Mouse (Mus musculus) hindbrain, embryonic 10.5 days (tissue): Measurements from ENCODE around the gene Myo1a. TPM values are rescaled to one million over a fixed set of nuclear protein-coding genes. Genes with fewer than 3 reads are reported as not detected.

Source experiments
- DNase-seq: peaks from one replicate; pipeline ENCODE4 v3.0.0-alpha.2; 2017; ENCODE audit warnings: low spot score
- H3K27ac ChIP-seq: fragments of 300-500 bp; sonication (generic); 2 replicates; pipeline ENCODE4 v1.5.1; 2016; ENCODE audit warnings: mild to moderate bottlenecking, moderate library complexity
- H3K27me3 ChIP-seq: fragments of 300-500 bp; sonication (generic); 2 replicates; pipeline ENCODE4 v1.6.1; 2016; ENCODE audit warnings: mild to moderate bottlenecking; ENCODE audit not compliant: poor library complexity, insufficient read depth, severe bottlenecking
- H3K36me3 ChIP-seq: fragments of 300-500 bp; sonication (generic); 2 replicates; pipeline ENCODE4 v1.6.1; 2016; ENCODE audit warnings: mild to moderate bottlenecking, moderate library complexity
- H3K4me1 ChIP-seq: fragments of 300-500 bp; sonication (generic); replicated peaks from 2 replicates; pipeline ENCODE4 v1.6.1; 2016; ENCODE audit warnings: mild to moderate bottlenecking
- H3K4me3 ChIP-seq: fragments of 300-500 bp; sonication (generic); 2 replicates; pipeline ENCODE4 v1.5.1; 2016; ENCODE audit warnings: mild to moderate bottlenecking, moderate library complexity
- H3K9me3 ChIP-seq: fragments of 300-500 bp; sonication (generic); 2 replicates; pipeline ENCODE4 v1.6.1; 2016; ENCODE audit warnings: mild to moderate bottlenecking, moderate library complexity
- WGBS: fragments of 180-500 bp; shearing (Covaris S2); methylation state at CpG from one replicate; pipeline ENCODE4 v1.1.7; 2016; 5-methylcytosine and 5-hydroxymethylcytosine counted together
- polyA plus RNA-seq: library from polyadenylated mRNA; unstranded; fragments of >200 nt; fragmentation: Nextera tagmentation; extraction: Ambion mirVana; gene quantifications from 2 replicates; pipeline ENCODE4 v1.2.1, GENCODE M21; 2016

Gene Myo1a
- polyA plus RNA-seq, 1 experiment from 2014 or later: 0.51 TPM

DNA sequence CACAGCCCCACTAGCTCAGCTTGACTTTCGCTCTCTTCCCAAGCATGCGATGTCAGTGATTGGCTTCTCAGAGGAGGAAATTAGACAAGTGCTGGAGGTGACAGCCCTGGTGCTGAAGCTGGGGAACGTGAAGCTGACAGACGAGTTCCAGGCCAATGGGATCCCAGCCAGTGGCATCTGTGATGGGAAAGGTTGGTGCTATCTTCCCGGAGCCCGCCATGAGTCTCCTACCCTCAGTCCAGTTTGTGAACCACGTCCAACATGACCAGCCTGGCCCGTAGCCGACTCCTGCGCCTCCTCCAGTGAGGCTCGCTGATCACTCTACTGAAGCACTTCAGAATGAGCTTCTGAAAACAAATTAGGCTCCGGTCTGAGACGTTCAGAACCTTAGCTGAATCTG lies 5.4 kb downstream of the Myo1a start:
- H3K36me3 ChIP-seq: no peaks in the 10 kb centered on the region
- H3K9me3 ChIP-seq: no peaks in the 10 kb centered on the region
- no peak overlapping the region for H3K4me3 ChIP-seq
- no peaks in the 10 kb centered on the region for H3K27me3 ChIP-seq
- no peaks in the 10 kb centered on the region for H3K4me1 ChIP-seq
- no peak for DNase-seq
- 83% methylated on average over 13 of the region's 13 CpGs for WGBS
- H3K27ac ChIP-seq: no peak overlapping the region

DNA sequence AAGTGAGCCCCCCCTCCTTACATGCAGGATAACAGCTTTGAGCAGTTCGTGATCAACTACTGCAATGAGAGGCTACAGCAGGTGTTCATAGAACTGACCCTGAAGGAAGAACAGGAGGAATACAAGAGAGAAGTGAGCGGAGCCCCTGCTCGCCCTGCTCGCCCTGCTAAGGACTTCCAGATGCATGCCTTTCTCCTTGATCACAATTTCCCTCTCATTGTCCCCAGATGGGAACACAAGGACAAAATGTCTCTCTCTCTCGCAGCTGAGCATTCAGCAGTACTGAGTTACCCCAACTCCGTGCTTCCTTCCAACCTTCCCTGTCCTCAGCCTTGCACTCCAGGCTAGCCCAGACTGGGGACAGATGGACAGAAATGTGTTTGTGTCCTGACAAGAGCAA lies 7.8 kb downstream of the Myo1a start:
- 66% methylated on average over 6 of the region's 6 CpGs for WGBS
- Histone ChIP-seq H3K27me3 (no peaks in the 10 kb centered on the region), H3K4me3 (no peak overlapping the region), H3K36me3 (0 out of 2 replicates have a peak, but pooled peaks cover 4% of the 10 kb centered on the region), H3K27ac (no peak overlapping the region), H3K4me1 (peaks cover 2% of the 10 kb centered on the region; the same call in 1 of the 2 replicates), H3K9me3 (no peaks in the 10 kb centered on the region)
- DNase-seq: no peak

DNA sequence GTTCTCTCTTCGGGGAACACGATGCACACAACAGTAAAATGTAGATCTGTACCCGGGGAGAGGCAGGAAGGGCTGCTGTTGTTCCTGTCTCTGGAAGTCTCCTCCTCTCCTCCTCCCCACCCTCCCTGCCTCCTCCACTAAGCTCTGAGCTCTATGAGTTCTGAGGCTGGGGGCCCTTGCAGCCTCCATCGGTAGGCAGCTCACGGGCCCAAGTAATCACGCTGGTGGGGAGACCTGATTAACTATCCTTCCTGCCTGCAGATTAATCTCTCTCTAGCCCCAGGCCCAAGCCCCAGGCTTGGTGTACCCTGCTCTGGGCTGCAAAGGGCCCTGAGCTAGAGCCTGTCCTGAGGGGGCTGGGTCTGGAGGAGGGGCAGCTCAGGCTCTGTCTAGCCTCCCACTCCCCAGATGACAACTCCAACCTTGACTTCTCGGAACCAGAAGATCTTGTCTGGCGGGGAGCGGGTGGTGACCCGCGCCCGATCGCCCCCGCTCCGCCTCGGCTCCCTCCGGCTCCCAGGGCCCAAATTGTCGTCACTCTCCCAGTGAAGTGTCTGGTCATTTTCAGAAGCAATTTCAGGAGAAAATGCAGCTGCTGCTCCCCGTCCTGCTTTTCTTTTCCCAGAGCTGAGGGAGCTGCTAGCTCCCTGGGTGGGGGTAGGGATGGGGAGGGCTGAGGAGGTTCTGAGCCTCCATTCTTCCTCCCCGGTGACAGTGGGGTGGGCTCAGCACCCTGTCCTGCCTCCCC lies 16.9 kb downstream of the Myo1a start:
- Histone ChIP-seq H3K27me3 (peaks cover 55% of the 10 kb centered on the region), H3K4me3 (peak overlapping the region; percentile 36), H3K4me1 (peaks cover 49% of the 10 kb centered on the region), H3K36me3 (no peaks in the 10 kb centered on the region), H3K27ac (peak overlapping the region; percentile 66), H3K9me3 (no peaks in the 10 kb centered on the region)
- 17% methylated on average over 20 of the region's 20 CpGs for WGBS
- peak; percentile 19 for DNase-seq

DNA sequence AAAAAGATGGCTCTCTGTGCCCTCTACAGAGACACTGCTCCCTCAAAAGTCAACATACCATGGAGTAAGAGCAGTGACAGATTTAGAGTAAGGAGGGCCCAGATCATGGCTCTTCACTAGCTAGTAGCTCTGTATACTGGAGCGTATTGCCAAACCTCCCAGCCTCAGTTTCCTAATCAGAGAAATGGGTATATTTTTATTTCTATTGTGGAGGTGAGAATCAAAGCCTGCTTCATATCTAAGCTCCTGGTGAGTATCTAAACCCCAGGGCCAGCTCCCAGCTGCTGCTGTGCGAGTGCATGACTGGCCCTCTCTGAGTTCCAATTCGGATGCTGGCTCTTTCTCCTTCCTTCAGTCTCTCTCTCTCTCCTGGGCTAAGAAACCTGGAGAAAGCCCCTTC lies 19.2 kb downstream of the Myo1a start, which contains the start of gene Tac2:
Tac2 (plus strand) TSS at position 301 of the 400 bp plus-strand sequence.
- Histone ChIP-seq H3K4me1 (peaks cover 44% of the 10 kb centered on the region), H3K4me3 (no peak within 1 kb of the TSS), H3K27ac (no peak within 1 kb of the TSS), H3K36me3 (no peaks in the 10 kb centered on the region), H3K27me3 (peaks cover 63% of the 10 kb centered on the region), H3K9me3 (no peaks in the 10 kb centered on the region)
- WGBS: 81% methylated on average over 3 of the region's 3 CpGs
- no peak for DNase-seq

DNA sequence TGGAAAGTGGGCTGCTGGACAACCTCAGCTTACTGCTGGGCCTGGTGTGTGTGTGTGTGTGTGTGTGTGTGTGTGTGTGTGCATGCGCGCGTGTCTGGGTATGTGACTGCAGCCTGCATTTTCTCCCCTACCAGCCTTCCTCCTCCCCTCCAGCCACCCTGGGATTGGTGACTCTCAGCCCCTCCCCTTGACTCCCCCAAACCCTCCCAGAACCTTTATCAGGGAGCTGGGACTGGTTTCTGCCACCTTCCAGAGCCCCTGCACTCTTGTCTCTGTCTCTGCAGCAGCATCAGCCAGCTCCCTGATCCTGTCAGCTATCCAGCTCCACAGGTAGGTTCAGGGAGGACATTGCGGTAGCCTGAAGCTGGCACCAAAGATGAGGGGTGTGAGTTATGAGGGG lies 20.2 kb downstream of the Myo1a start:
- WGBS: 81% methylated on average over 4 of the region's 4 CpGs
- peaks cover 36% of the 10 kb centered on the region for H3K4me1 ChIP-seq
- H3K36me3 ChIP-seq: no peaks in the 10 kb centered on the region
- peaks cover 54% of the 10 kb centered on the region for H3K27me3 ChIP-seq
- H3K9me3 ChIP-seq: no peaks in the 10 kb centered on the region
- H3K27ac ChIP-seq: no peak overlapping the region
- no peak for DNase-seq
- no peak overlapping the region for H3K4me3 ChIP-seq

DNA sequence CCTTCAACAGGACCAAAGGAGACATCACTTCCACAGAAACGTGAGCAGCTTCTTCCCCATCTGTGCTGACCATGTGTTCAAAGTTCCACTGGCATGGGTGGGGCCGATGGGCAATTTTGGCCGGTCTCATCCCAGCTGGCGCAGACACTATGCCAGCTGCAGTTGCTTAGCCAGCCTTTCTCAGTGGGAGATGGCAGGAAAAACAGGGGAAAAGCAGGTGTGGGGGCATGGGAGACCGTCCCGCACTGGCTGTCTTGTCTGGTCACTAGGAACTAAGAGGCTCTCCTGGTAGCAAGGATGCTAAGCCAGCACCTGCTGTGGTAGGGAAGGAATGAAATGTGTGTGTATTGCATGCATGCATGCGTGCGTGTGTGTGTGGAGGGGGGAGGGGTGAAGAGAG lies 23.5 kb downstream of the Myo1a start:
- 81% methylated on average over 8 of the region's 8 CpGs for whole genome bisulfite sequencing
- DNase-seq: no peak
- Histone ChIP-seq H3K9me3 (no peaks in the 10 kb centered on the region), H3K4me3 (no peak overlapping the region), H3K4me1 (peaks cover 14% of the 10 kb centered on the region), H3K27ac (no peak overlapping the region), H3K27me3 (peaks cover 27% of the 10 kb centered on the region), H3K36me3 (no peaks in the 10 kb centered on the region)

DNA sequence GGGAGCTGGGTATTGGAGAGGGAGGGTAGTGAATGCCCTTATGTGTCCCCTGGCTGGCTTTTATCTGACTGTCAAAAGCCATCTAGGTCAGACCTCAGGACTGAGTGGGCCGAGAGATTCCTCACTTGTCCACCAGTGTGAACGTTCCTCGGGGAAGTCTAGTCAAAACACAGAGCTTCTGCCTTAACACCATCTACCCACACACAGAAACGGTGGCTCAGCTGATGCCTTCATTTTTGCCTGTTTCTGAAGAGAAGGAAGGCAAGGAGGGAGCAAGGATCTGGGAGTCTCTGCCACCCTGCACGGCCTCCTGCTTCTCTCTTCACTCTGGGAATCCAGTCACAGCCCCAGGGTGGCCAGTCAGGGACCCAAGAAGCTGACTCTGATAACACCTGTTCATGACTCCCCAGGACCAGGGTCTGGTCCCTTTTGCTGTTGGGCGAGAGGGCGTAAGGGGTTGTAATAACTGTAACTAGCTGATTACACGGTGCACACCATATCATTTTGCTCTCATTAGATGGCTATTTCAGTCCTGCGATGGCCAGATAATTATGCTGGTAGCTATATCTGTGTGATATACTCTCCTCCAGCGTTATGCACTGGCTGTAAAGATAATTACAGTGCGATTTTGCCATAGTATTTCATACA lies 25.4 kb downstream of the Myo1a start:
- H3K27me3 ChIP-seq: peaks cover 15% of the 10 kb centered on the region
- WGBS: 74% methylated on average over 11 of the region's 11 CpGs
- no peak overlapping the region for H3K27ac ChIP-seq
- H3K4me3 ChIP-seq: no peak overlapping the region
- DNase-seq: no peak
- peaks cover 20% of the 10 kb centered on the region for H3K4me1 ChIP-seq
- H3K9me3 ChIP-seq: no peaks in the 10 kb centered on the region
- H3K36me3 ChIP-seq: no peaks in the 10 kb centered on the region

DNA sequence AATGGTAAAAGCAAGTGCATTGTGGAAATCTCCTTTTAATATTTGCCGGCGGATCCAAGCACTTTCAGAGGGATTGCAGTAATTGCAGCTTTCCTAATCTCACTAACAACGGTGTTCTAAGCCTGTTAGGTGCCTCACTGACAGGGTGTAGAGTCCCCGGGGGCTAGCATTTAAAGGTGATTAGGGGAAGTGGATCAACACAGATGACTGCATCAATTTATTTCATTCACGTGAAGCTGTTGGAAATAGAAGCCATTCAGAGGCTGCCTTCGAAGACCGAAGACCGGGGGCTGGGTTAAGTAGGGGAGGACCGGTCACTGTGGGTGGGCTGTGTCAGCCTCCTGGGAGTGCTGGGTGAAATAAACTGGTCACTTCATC lies 26.0 kb downstream of the Myo1a start:
- Histone ChIP-seq H3K27me3 (peaks cover 10% of the 10 kb centered on the region), H3K27ac (no peak overlapping the region), H3K4me1 (peaks cover 20% of the 10 kb centered on the region), H3K4me3 (no peak overlapping the region), H3K36me3 (no peaks in the 10 kb centered on the region), H3K9me3 (no peaks in the 10 kb centered on the region)
- 61% methylated on average over 9 of the region's 9 CpGs for WGBS
- no peak for DNase-seq

DNA sequence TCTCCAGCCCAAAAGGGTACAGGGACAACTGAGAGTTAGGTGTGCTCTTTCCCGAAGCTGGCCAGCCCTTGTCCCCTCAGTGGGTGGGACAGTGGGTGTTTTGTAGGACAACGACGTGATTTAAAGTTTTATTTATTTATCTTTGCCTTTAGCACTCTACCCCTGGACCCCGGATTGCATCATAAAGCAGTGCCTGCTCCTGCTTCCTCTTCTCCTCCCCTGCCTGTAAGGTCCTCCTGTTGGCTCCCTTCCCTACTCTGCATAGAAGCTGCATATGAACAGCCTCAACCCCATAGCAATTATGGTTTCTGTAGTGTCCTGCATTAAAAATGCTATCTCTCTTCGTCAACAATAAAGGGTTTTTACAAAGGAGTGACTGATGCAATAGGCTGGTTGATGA lies 26.4 kb downstream of the Myo1a start:
- WGBS: 48% methylated on average over 5 of the region's 5 CpGs
- Histone ChIP-seq H3K27me3 (peaks cover 8% of the 10 kb centered on the region; the same call in 1 of the 2 replicates), H3K4me3 (no peak overlapping the region), H3K4me1 (peaks cover 20% of the 10 kb centered on the region), H3K36me3 (no peaks in the 10 kb centered on the region), H3K27ac (no peak overlapping the region), H3K9me3 (no peaks in the 10 kb centered on the region)
- no peak for DNase-seq

DNA sequence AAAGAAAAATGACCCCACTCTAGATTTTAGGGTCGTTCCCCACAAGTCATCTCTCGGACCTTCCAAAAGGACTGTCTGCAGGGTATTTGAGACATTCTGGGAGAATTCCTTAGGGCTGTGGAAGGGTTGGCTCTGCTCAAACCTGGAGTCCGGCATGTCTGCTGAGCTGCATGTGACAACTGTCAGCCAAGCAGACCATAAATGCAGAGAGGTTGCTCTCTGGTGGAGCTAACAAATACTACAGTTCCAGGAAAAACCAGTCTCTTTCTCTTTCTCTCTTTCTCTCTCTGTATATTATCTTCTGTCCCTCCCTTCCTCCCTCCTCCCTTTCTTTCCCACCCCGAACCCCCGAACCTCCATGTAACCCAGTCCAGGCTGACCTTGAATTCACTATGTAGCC lies 29.5 kb downstream of the Myo1a start:
- Histone ChIP-seq H3K36me3 (no peaks in the 10 kb centered on the region), H3K4me1 (peaks cover 22% of the 10 kb centered on the region), H3K27me3 (no peaks in the 10 kb centered on the region; the same call in 1 of the 2 replicates), H3K9me3 (no peaks in the 10 kb centered on the region), H3K4me3 (no peak overlapping the region), H3K27ac (no peak overlapping the region)
- DNase-seq: no peak
- 53% methylated on average over 5 of the region's 5 CpGs for WGBS

DNA sequence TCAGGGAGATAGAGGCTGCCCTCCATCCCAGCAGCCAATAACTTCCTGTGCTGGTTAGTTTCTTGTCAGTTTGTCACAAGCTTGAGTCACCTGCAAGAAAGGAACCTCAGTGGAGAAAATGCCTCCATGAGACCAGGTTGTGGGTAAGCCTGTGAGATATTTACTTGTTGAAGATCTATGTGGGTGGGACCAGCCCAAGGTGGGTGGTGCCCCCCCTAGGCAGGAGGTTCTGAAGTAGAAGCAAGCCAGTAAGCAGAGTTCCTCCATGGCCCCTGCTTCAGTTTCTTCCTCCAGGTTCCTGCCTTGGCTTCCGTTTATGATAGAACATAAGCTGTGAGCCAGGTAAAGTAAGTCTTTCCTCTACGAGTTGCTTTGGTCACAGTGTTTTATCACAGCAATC lies 31.3 kb downstream of the Myo1a start:
- H3K4me1 ChIP-seq: peaks cover 26% of the 10 kb centered on the region
- peaks cover 3% of the 10 kb centered on the region for H3K36me3 ChIP-seq
- H3K9me3 ChIP-seq: no peaks in the 10 kb centered on the region
- no peaks in the 10 kb centered on the region; the same call in 1 of the 2 replicates for H3K27me3 ChIP-seq
- no peak overlapping the region for H3K4me3 ChIP-seq
- H3K27ac ChIP-seq: no peak overlapping the region
- no peak for DNase-seq
- WGBS: 88% methylated on average over 2 of the region's 2 CpGs

DNA sequence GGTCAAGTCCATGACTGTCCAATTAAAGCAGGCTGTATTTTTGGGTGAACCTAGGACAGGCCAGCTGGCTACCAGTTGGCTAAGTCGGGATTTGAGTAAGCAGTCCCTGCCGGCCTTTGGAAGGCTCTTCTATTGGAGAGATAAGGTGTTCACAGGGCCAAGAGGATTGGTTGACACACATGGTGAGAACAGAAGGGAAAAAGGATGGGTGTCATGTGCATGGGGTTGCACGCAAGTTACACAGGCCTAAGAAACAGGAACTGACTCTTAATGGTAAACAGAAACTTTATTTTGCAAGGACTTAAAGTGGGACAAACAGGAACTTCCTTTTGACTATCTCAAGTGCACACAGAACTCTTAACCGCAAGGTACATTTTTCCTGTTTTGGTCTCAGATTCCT lies 31.9 kb downstream of the Myo1a start:
- 77% methylated on average over 4 of the region's 4 CpGs for whole genome bisulfite sequencing

DNA sequence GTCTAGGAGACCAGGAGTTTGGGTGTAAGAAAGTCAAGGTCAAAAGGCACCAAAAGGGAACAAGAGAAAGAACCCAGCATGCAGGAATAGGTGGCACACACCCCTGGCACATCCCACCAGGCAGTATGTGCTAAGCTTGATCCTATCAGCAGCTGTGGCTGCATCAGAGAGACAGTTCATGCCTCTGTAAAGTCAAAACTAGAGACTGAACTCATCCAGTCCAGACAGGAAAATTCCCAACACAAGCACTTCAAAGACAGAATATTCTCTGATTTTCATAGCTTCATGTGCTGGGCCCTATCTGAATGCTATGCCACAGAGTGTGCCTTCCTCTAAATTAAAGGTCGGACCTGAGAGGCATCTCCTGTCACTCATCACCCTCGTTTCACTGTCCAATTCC lies 32.6 kb downstream of the Myo1a start:
- WGBS: 20% methylated on average over 2 of the region's 2 CpGs
- H3K4me3 ChIP-seq: no peak overlapping the region
- H3K27me3 ChIP-seq: no peaks in the 10 kb centered on the region; the same call in 1 of the 2 replicates
- H3K9me3 ChIP-seq: no peaks in the 10 kb centered on the region
- peaks cover 26% of the 10 kb centered on the region for H3K4me1 ChIP-seq
- peaks cover 16% of the 10 kb centered on the region for H3K36me3 ChIP-seq
- DNase-seq: no peak
- no peak overlapping the region for H3K27ac ChIP-seq

More for the DNA sequence above, 31.9 kb downstream of the Myo1a start:
- H3K4me3 ChIP-seq: no peak overlapping the region
- peaks cover 9% of the 10 kb centered on the region for H3K36me3 ChIP-seq
- H3K27me3 ChIP-seq: no peaks in the 10 kb centered on the region; the same call in 1 of the 2 replicates
- no peak for DNase-seq
- H3K9me3 ChIP-seq: no peaks in the 10 kb centered on the region
- peaks cover 26% of the 10 kb centered on the region for H3K4me1 ChIP-seq
- H3K27ac ChIP-seq: no peak overlapping the region
